Mouse (Mus musculus): ENCODE results near the gene Sft2d1. TPM values are rescaled to one million over a fixed set of nuclear protein-coding genes. Genes with fewer than 3 reads are reported as not detected.

The Sft2d1 gene
- polyA plus RNA-seq, 1 experiment = 74.2 TPM

GRCm38 (mm10) chr17:8348941-8349340 is 38.0 kb downstream of the Sft2d1 start:
- no peak overlapping the region for H3K4me3 ChIP-seq (replicated peaks; ENCODE audit: extremely low read depth, low read depth, low read length)
- whole genome bisulfite sequencing = 80% methylated on average over 4 of the region's 4 CpGs
- no peak for TF ChIP-seq CTCF (IDR thresholded peaks at IDR 0.05; ENCODE audit: insufficient read depth, low read length)
- TF ChIP-seq POLR2A (IDR thresholded peaks at IDR 0.05; ENCODE audit: borderline replicate concordance, extremely low read depth, low read depth, low read length) = no peak
- H3K4me1 ChIP-seq (ENCODE audit: control insufficient read depth, insufficient read depth, low read length) = no peaks in the 10 kb centered on the region
- DNase-seq = no peak

- Histone ChIP-seq H3K4me1 (ENCODE audit: control insufficient read depth, insufficient read depth, low read length) (no peaks in the 10 kb centered on the region), H3K4me3 (replicated peaks; ENCODE audit: extremely low read depth, low read depth, low read length) (no peak overlapping the region)
- DNase-seq = no peak
- WGBS = 81% methylated on average over 7 of the region's 7 CpGs
- TF ChIP-seq POLR2A (IDR thresholded peaks at IDR 0.05; ENCODE audit: borderline replicate concordance, extremely low read depth, low read depth, low read length) = no peak
- no peak for TF ChIP-seq CTCF (IDR thresholded peaks at IDR 0.05; ENCODE audit: insufficient read depth, low read length)
Measured at GRCm38 (mm10) chr17:8351088-8351487, 40.2 kb downstream of the Sft2d1 start.

GRCm38 (mm10) chr17:8355692-8356091 is 44.8 kb downstream of the Sft2d1 start, which contains the start of gene T2:
Gene T2, plus strand, starts transcription at chr17:8355992.
- no peak for DNase-seq
- 72% methylated on average over 6 of the region's 6 CpGs for WGBS
- TF ChIP-seq POLR2A (IDR thresholded peaks at IDR 0.05; ENCODE audit: borderline replicate concordance, extremely low read depth, low read depth, low read length) (no peak), CTCF (IDR thresholded peaks at IDR 0.05; ENCODE audit: insufficient read depth, low read length) (no peak)
- no peak within 1 kb of the TSS for H3K4me3 ChIP-seq (replicated peaks; ENCODE audit: extremely low read depth, low read depth, low read length)
- no peaks in the 10 kb centered on the region for H3K4me1 ChIP-seq (ENCODE audit: control insufficient read depth, insufficient read depth, low read length)

- no peak for TF ChIP-seq CTCF (IDR thresholded peaks at IDR 0.05; ENCODE audit: insufficient read depth, low read length)
- no peak for TF ChIP-seq POLR2A (IDR thresholded peaks at IDR 0.05; ENCODE audit: borderline replicate concordance, extremely low read depth, low read depth, low read length)
- Histone ChIP-seq H3K4me3 (replicated peaks; ENCODE audit: extremely low read depth, low read depth, low read length) (no peak overlapping the region), H3K4me1 (ENCODE audit: control insufficient read depth, insufficient read depth, low read length) (no peaks in the 10 kb centered on the region)
- no peak for DNase-seq
- 88% methylated on average over 6 of the region's 6 CpGs for WGBS
Measured at GRCm38 (mm10) chr17:8357498-8357897, 46.6 kb downstream of the Sft2d1 start.

- Histone ChIP-seq H3K4me1 (ENCODE audit: control insufficient read depth, insufficient read depth, low read length) (no peaks in the 10 kb centered on the region), H3K4me3 (replicated peaks; ENCODE audit: extremely low read depth, low read depth, low read length) (no peak overlapping the region)
- TF ChIP-seq CTCF (IDR thresholded peaks at IDR 0.05; ENCODE audit: insufficient read depth, low read length) (no peak), POLR2A (IDR thresholded peaks at IDR 0.05; ENCODE audit: borderline replicate concordance, extremely low read depth, low read depth, low read length) (no peak)
- WGBS = 90% methylated on average over 5 of the region's 5 CpGs
- no peak for DNase-seq
Measured at GRCm38 (mm10) chr17:8360876-8361275, 50.0 kb downstream of the Sft2d1 start.

- DNase-seq = no peak
- Histone ChIP-seq H3K4me3 (replicated peaks; ENCODE audit: extremely low read depth, low read depth, low read length) (no peak overlapping the region), H3K4me1 (ENCODE audit: control insufficient read depth, insufficient read depth, low read length) (no peaks in the 10 kb centered on the region)
- TF ChIP-seq POLR2A (IDR thresholded peaks at IDR 0.05; ENCODE audit: borderline replicate concordance, extremely low read depth, low read depth, low read length) (no peak), CTCF (IDR thresholded peaks at IDR 0.05; ENCODE audit: insufficient read depth, low read length) (no peak)
- WGBS = 62% methylated on average over 10 of the region's 10 CpGs
Measured at GRCm38 (mm10) chr17:8361281-8362103, 50.6 kb downstream of the Sft2d1 start.

GRCm38 (mm10) chr17:8367514-8368480 is 56.9 kb downstream of the Sft2d1 start:
- WGBS = 52% methylated on average over 20 of the region's 20 CpGs
- no peak for DNase-seq
- Histone ChIP-seq H3K4me1 (ENCODE audit: control insufficient read depth, insufficient read depth, low read length) (peaks cover 2% of the 10 kb centered on the region; the same call in 1 of the 2 replicates), H3K4me3 (replicated peaks; ENCODE audit: extremely low read depth, low read depth, low read length) (no peak overlapping the region)
- TF ChIP-seq CTCF (IDR thresholded peaks at IDR 0.05; ENCODE audit: insufficient read depth, low read length) = no peak
- no peak for TF ChIP-seq POLR2A (IDR thresholded peaks at IDR 0.05; ENCODE audit: borderline replicate concordance, extremely low read depth, low read depth, low read length)

GRCm38 (mm10) chr17:8368570-8368969 is 57.7 kb downstream of the Sft2d1 start:
- peaks cover 2% of the 10 kb centered on the region; the same call in 1 of the 2 replicates for H3K4me1 ChIP-seq (ENCODE audit: control insufficient read depth, insufficient read depth, low read length)
- no peak for TF ChIP-seq CTCF (IDR thresholded peaks at IDR 0.05; ENCODE audit: insufficient read depth, low read length)
- no peak for TF ChIP-seq POLR2A (IDR thresholded peaks at IDR 0.05; ENCODE audit: borderline replicate concordance, extremely low read depth, low read depth, low read length)
- WGBS = 45% methylated on average over 8 of the region's 8 CpGs
- H3K4me3 ChIP-seq (replicated peaks; ENCODE audit: extremely low read depth, low read depth, low read length) = no peak overlapping the region
- no peak for DNase-seq

- WGBS = 46% methylated on average over 2 of the region's 2 CpGs
- H3K4me1 ChIP-seq (ENCODE audit: control insufficient read depth, insufficient read depth, low read length) = peaks cover 2% of the 10 kb centered on the region; the same call in 1 of the 2 replicates
- no peak overlapping the region for H3K4me3 ChIP-seq (replicated peaks; ENCODE audit: extremely low read depth, low read depth, low read length)
- TF ChIP-seq POLR2A (IDR thresholded peaks at IDR 0.05; ENCODE audit: borderline replicate concordance, extremely low read depth, low read depth, low read length) (no peak), CTCF (IDR thresholded peaks at IDR 0.05; ENCODE audit: insufficient read depth, low read length) (no peak)
- no peak for DNase-seq
Measured at GRCm38 (mm10) chr17:8369171-8369570, 58.3 kb downstream of the Sft2d1 start.

Data from lung, adult 2 months (tissue).